Mouse (Mus musculus): ENCODE results near the gene Mterf1a. TPM values are rescaled to one million over a fixed set of nuclear protein-coding genes. Genes with fewer than 3 reads are reported as not detected.

Mterf1a gene
- polyA plus RNA-seq, 1 experiment from 2014 or later = 8.5 TPM

- Histone ChIP-seq H3K9ac (ENCODE audit: low read depth, low read length) (no peak overlapping the region), H3K4me3 (ENCODE audit: low read length) (no peak overlapping the region), H3K4me1 (ENCODE audit: control insufficient read depth, insufficient read depth, low read length) (no peaks in the 10 kb centered on the region), H3K36me3 (ENCODE audit: control insufficient read depth, insufficient read depth, low read length) (no peaks in the 10 kb centered on the region), H3K27me3 (replicated peaks; ENCODE audit: control insufficient read depth, insufficient read depth, low read length) (no peaks in the 10 kb centered on the region), H3K27ac (ENCODE audit: low read length) (no peak overlapping the region), H3K4me2 (ENCODE audit: low read depth, low read length) (no peak overlapping the region), H3K9me3 (ENCODE audit: control insufficient read depth, low read length) (no peaks in the 10 kb centered on the region)
- no peak for ATAC-seq
- WGBS = 63% methylated on average over 1 of the region's 1 CpGs
Measured at GRCm38 (mm10) chr5:3872348-3872747, 21.4 kb downstream of the Mterf1a start.

- Histone ChIP-seq H3K27ac (ENCODE audit: low read length) (no peak overlapping the region), H3K36me3 (ENCODE audit: control insufficient read depth, insufficient read depth, low read length) (no peaks in the 10 kb centered on the region), H3K9me3 (ENCODE audit: control insufficient read depth, low read length) (no peaks in the 10 kb centered on the region), H3K27me3 (replicated peaks; ENCODE audit: control insufficient read depth, insufficient read depth, low read length) (no peaks in the 10 kb centered on the region), H3K4me1 (ENCODE audit: control insufficient read depth, insufficient read depth, low read length) (no peaks in the 10 kb centered on the region), H3K4me3 (ENCODE audit: low read length) (no peak overlapping the region), H3K4me2 (ENCODE audit: low read depth, low read length) (no peak overlapping the region), H3K9ac (ENCODE audit: low read depth, low read length) (no peak overlapping the region)
- WGBS = 61% methylated on average over 4 of the region's 4 CpGs
- no peak for ATAC-seq
Measured at GRCm38 (mm10) chr5:3870161-3870560, 23.6 kb downstream of the Mterf1a start.

- H3K27ac ChIP-seq (ENCODE audit: low read length) = no peak within 1 kb of the TSS
- peak within 1 kb of the TSS; percentile 16 for H3K4me3 ChIP-seq (ENCODE audit: low read length)
- H3K27me3 ChIP-seq (replicated peaks; ENCODE audit: control insufficient read depth, insufficient read depth, low read length) = no peaks in the 10 kb centered on the region
- ATAC-seq = no peak
- H3K9me3 ChIP-seq (ENCODE audit: control insufficient read depth, low read length) = no peaks in the 10 kb centered on the region
- H3K9ac ChIP-seq (ENCODE audit: low read depth, low read length) = 0 out of 2 replicates have a peak within 1 kb of the TSS, but pooled peaks have one; percentile 2
- 6% methylated on average over 24 of the region's 24 CpGs for WGBS
- H3K36me3 ChIP-seq (ENCODE audit: control insufficient read depth, insufficient read depth, low read length) = no peaks in the 10 kb centered on the region
- peaks cover 2% of the 10 kb centered on the region; the same call in 1 of the 2 replicates for H3K4me1 ChIP-seq (ENCODE audit: control insufficient read depth, insufficient read depth, low read length)
- H3K4me2 ChIP-seq (ENCODE audit: low read depth, low read length) = peak within 1 kb of the TSS; percentile 25
Measured at GRCm38 (mm10) chr5:3845026-3845425, 48.7 kb downstream of the Mterf1a start, which contains the start of gene Lrrd1. TSS of gene Lrrd1 (plus strand) at chr5:3845173.

Other genes starting within 250 kb of the Mterf1a start
- gene Tmbim7, start 242.8 kb downstream of the Mterf1a start, polyA plus RNA-seq (2015; fragmentation: Nextera tagmentation; extraction: Ambion mirVana) = not detected in 2 replicates
- gene Gatad1, start 236.7 kb downstream of the Mterf1a start, polyA plus RNA-seq (2015; fragmentation: Nextera tagmentation; extraction: Ambion mirVana) = 50.9 and 52.4 TPM in 2 replicates
- 5.0 and 5.8 TPM in 2 replicates for gene Ankib1, start 91.0 kb downstream of the Mterf1a start, polyA plus RNA-seq (2015; fragmentation: Nextera tagmentation; extraction: Ambion mirVana)
- gene Krit1, start 90.7 kb downstream of the Mterf1a start, polyA plus RNA-seq (2015; fragmentation: Nextera tagmentation; extraction: Ambion mirVana) = 27.5 and 29.2 TPM in 2 replicates
- 0.05 TPM in 1 of 2 replicates, not detected in the other for gene Lrrd1, start 48.8 kb downstream of the Mterf1a start, polyA plus RNA-seq (2015; fragmentation: Nextera tagmentation; extraction: Ambion mirVana)
- 117 and 118 TPM in 2 replicates for gene Akap9, start 34.1 kb upstream of the Mterf1a start, polyA plus RNA-seq (2015; fragmentation: Nextera tagmentation; extraction: Ambion mirVana)
- 114 and 117 TPM in 2 replicates for gene Cyp51, start 210.8 kb upstream of the Mterf1a start, polyA plus RNA-seq (2015; fragmentation: Nextera tagmentation; extraction: Ambion mirVana)

All from intestine, embryonic 16.5 days (tissue).